Mouse (Mus musculus) right cerebral cortex, postnatal 4 days (tissue): ENCODE measurements around the gene Smpdl3a.
A peak's percentile ranks its signal among the peaks of the same experiment; 100 is the strongest.

Experiments used
- DNase-seq: peaks from one replicate; pipeline ENCODE4 v3.0.0-alpha.2; 2022

Gene Smpdl3a

GRCm38 (mm10) chr10:57794018-57794417 lies at the start of gene Smpdl3a:
Gene Smpdl3a, plus strand, starts transcription at chr10:57794335.
- no peak for DNase-seq

- DNase-seq = no peak
These were observed 48.7 kb upstream of the Smpdl3a start for GRCm38 (mm10) chr10:57745452-57745851.

DNA sequence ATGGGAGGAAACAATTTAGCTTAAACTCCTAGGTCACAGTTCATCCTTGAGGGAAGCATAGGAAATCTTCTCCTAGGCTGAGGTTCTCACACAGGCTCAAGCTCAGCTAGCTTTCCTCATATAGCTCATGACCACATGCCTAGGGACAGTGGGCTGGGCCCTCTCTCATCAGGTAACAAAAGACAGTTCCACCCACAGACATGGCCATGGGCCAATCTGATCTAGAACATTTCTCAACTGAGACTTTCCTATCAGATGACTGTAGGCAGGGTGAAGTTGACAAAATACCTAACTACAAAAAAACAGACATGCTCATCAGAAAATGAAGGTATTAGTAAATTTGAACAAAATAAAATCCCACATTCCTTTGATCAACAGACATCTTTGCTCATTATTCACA lies 47.0 kb upstream of the Smpdl3a start:
- no peak for DNase-seq

GRCm38 (mm10) chr10:57753343-57753742 lies 40.8 kb upstream of the Smpdl3a start:
- no peak for DNase-seq

DNA sequence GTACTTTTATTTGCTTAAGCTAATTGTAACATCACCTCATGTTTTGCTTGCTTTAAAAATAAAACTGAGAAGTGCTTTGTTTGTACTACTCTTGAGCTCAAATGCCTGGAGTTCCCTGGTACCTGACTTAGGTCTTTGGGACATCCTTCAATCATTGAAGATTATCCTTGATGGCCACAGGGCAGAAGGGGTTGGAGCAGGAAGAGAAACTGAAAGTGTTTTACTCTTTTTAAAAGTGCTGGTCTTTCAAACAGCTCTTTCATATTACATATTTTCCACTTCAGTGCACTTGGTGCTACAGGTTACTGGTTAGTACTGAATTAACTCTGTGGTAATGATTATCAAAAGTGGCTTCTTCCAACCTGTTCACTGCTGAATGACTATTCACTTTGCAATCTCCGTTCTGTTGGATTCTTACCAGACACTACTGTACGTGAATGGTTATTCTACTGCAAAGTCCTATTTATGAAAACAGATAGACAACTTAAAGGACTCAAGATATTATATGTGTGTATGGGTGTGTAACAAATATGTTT lies 38.9 kb upstream of the Smpdl3a start:
- no peak for DNase-seq

DNA sequence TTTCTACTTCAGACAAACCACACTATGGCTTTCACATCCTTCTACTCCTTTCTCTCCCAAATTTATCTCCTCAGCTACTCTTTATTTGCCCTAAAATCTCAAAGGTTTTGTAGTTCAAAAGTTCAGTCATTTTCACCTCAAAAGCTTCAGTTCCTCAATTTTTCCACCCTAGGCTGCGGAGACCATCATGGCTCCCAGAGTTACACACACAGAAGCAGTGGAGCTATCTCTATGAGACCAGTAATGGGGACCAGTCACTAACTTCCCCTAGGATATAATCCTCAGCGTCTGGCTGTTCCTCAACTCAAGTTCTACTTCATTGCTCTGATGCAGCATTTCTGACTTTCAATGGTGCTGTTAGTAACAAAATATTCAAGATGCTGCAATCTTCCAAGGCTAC lies 35.1 kb upstream of the Smpdl3a start:
- DNase-seq = no peak

GRCm38 (mm10) chr10:57760694-57761093 lies 33.4 kb upstream of the Smpdl3a start:
- DNase-seq = no peak

GRCm38 (mm10) chr10:57763044-57763443 lies 31.1 kb upstream of the Smpdl3a start:
- DNase-seq = no peak

DNA sequence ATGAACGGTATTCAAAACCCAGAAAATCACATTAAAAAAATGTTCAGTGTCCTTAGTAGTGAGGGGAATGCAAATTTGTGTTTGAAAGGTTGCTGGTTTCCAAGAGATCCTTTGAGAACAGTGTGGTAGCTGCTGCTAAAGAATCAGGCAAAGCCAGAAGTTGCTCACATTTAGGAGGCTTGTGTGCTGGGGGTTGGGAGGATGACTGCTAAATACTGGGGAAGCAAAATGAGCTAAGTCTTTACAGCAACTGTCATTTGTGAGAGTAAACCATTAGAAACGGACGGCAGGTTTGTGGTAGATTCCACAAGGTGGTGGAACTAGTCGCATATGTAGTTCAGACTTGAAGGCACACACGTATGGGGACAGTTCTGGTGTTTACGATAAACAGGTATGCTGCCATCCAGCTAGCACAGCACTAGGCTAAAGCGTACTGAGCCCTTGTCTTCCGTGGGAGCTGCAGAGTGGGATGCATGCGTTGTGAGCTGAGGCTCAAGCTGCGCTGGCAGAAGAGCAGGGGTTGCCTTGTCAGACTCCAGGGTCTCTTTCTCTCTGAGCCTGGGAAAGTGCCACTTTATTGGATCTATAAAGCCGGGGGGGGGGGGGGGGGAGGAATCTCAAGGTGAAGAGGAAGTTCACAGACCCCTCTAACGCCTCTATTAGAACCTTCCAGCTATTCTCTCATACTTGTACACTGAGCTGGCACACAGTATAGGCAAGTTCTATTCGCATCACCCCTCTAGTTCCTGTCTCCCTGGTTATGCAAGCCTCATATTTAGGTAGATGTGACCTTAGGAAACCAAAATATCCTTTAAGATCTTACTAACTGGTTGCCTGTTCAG lies 10.6 kb upstream of the Smpdl3a start:
- no peak for DNase-seq

- peak; percentile 86 for DNase-seq
These were observed 9.8 kb upstream of the Smpdl3a start for GRCm38 (mm10) chr10:57784131-57784875.

- no peak for DNase-seq
These were observed 9.3 kb upstream of the Smpdl3a start, which contains the start of gene Fabp7 for GRCm38 (mm10) chr10:57784876-57785150. Gene Fabp7, plus strand, starts transcription at chr10:57784881.

- no peak for DNase-seq
These were observed 8.6 kb upstream of the Smpdl3a start for GRCm38 (mm10) chr10:57785552-57785951.

DNA sequence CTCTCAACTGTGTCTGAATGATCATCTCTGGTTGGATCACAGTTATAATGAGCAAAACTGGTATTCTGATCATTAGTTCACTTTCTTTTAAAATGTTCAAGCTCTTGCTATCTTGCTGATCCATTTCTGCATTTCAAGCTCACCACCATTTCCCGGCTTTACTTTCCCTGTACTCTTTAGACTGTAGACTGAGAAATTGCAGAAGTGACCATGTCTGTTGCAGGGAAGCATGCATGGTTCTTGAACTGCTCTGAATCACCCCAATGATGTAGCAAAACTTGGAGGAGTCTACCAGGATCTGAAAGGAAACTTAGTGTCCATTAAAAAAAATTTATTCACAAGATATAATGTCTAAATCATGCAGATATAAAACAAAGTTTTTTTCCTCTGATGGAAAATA lies 1.2 kb upstream of the Smpdl3a start:
- no peak for DNase-seq

DNA sequence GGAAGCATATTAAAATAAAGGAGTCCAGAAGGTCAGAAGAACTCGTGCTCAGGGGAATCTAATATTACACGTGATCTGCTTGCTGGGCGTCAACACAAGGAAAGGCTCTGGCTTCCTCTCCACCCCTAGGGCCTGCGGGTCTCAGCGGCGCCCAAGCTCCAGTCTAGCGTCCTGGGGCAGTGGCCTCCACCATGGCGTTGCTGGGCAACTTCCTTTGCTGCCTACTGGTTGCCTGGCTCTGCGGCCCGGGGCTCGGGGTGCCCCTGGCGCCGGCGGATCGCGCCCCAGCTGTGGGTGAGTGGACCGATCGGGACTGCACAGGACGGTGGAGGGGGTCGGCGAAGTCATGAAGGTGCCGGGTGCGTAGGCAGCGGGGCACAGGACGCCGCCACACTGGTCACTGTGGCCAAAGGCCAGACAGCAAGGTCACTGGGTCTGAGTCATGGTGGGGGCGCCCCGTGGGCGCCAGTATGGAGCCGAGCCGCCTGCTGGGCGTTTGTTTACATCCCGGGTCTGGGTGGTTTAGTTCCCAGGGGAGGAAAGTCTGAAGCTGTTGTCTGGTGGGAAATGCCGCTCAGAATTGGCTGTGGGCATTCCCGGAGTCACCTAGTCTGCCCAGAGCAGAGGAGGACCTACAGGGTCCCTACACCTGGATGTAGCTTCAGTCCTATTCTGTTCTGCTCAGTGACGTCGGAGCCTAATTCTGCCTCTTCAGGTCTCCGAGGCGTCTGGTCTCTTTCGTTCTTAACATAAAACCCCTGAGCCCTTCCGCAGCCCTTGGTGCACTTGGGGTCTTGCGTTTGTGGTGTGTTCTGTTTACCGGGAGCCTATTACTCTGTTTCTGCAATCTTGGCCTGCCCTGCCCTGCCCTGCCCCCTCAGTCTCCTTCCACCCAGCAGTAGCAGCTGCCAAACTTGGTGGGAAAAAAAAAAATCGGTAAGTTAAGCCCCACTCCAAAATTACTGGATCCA lies 641 bp downstream of the Smpdl3a start:
- DNase-seq = peak; percentile 46

DNA sequence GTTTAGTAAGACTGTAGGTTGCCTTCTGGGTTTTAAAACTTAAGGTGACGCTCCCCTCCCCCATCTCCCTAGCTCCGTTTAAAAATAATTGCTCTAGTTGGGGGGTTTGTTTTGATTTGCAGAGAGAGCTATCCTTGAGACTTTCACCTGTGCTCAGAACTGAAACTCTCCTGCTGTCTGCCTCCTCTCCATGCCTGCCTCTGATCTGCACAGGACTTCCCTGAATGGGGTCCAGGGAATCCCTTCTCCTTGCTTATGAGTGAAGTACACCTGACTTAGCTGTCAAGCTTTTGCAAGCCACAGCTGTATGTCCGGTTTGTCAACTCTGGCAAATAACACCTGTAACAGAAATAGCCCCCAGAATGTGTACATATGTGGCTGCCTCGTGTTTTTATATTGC lies 1.4 kb downstream of the Smpdl3a start:
- no peak for DNase-seq

GRCm38 (mm10) chr10:57796057-57796456 lies 1.9 kb downstream of the Smpdl3a start:
- DNase-seq = no peak

GRCm38 (mm10) chr10:57799486-57799885 lies 5.4 kb downstream of the Smpdl3a start:
- no peak for DNase-seq

GRCm38 (mm10) chr10:57807754-57808153 lies 13.6 kb downstream of the Smpdl3a start:
- no peak for DNase-seq

- DNase-seq = no peak
These were observed 18.2 kb downstream of the Smpdl3a start for GRCm38 (mm10) chr10:57812161-57812856.

- DNase-seq = no peak
These were observed 20.2 kb downstream of the Smpdl3a start for GRCm38 (mm10) chr10:57814295-57814694.

DNA sequence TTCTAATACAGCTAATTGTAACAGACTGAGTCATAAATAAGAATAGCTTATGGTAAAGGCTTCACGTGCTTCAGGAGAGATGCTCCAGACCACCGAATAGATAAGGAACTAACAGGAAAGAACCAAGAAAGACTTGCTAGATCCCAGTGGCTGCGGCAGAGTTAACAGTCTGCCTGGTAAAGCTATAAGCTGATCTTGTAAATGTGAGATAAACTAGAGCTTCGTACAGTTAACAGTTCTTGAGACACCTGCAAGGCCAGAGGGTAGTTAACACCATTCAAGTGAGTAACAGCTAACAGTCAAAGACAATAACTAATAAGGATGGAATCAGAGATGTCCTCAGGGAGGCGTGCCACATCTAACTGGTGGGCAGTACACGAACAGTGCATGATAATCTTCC lies 21.7 kb downstream of the Smpdl3a start:
- DNase-seq = no peak

GRCm38 (mm10) chr10:57819209-57819608 lies 25.1 kb downstream of the Smpdl3a start:
- no peak for DNase-seq
